19 mouse cellular contexts compared by ENCODE assay signal in the genomic region with DNA sequence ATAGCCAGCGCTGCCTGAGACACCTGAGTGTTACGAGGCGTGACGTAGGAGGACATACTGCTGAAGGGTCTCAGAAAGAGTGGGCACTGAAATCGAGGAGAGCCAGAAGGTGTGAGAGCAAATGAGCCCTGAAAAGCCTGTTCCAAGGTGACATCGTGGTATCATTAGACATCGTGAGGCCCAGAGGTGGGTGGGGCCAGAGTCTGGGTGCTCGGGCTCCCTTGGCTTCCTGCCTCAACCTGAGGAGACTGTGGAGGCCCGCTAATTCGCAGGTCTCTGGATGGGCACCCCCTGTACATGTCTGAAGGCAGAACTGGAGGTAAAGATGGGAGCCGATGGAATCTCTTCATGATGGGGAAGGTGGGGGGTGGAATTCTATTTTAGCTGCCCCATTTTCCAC. TPM values are rescaled to one million over a fixed set of nuclear protein-coding genes. Genes with fewer than 3 reads are reported as not detected.
DNase-seq lines count a peak whose midpoint lies in the region; ATAC-seq and TF ChIP-seq lines count a peak whose summit lies in the region.
"Had no signal": no experiment of that assay in that cellular context is flagged by ENCODE, and none has a peak within 500 bp of the region (broad histone marks: within the 10 kb centered on the region; RNA-seq: fewer than 3 reads in every experiment).

No protein-coding gene starts in this region.

- TF ChIP-seq POLR2A in heart, adult 2 months (IDR thresholded peaks at IDR 0.05; ENCODE audit: insufficient read depth, low read depth, low read length) = no peak
- TF ChIP-seq POLR2A in testis, adult 2 months (IDR thresholded peaks at IDR 0.05; ENCODE audit: control insufficient read depth, low read depth, low read length) = no peak

- TF ChIP-seq EP300 in heart, adult 2 months (IDR thresholded peaks at IDR 0.05; ENCODE audit: insufficient read depth, low read depth, low read length) = no peak

- no peaks in the 10 kb centered on the region for H3K79me2 ChIP-seq in heart, adult 2 months (replicated peaks; ENCODE audit: control insufficient read depth, insufficient read depth, low read length)

- 85% methylated on average over 11 of the region's 11 CpGs for WGBS in heart, embryonic 11.5 days (ENCODE audit: insufficient replicate concordance)
- 78% methylated on average over 11 of the region's 11 CpGs for WGBS in heart, adult 2 months

- no peaks in the 10 kb centered on the region for H3K36me3 ChIP-seq in heart, embryonic 11.5 days (ENCODE audit: control insufficient read depth, insufficient read depth, low read length)
- H3K36me3 ChIP-seq in heart, adult 2 months (ENCODE audit: control insufficient read depth, insufficient read depth, low read length) = no peaks in the 10 kb centered on the region
- H3K36me3 ChIP-seq in testis, adult 2 months (ENCODE audit: control insufficient read depth, insufficient read depth, low read length) = no peaks in the 10 kb centered on the region
- H3K36me3 ChIP-seq: embryonic facial prominence, embryonic 12.5 days; forebrain, embryonic 12.5 days; heart, embryonic 10.5 days; hindbrain, embryonic 10.5 days had no signal

- ATAC-seq in heart, embryonic 11.5 days (replicated peaks; ENCODE audit: insufficient number of reproducible peaks, low FRiP score, low TSS enrichment) = no peak
- ATAC-seq in inflammation-experienced regulatory T-cells, adult 6 months = peak; percentile 22
- ATAC-seq: forebrain, postnatal 0 days had no signal

- H3K9ac ChIP-seq in heart, embryonic 11.5 days (ENCODE audit: low read depth, low read length) = 0 out of 2 replicates have a peak overlapping the region, but pooled peaks have one; percentile 28
- no peak overlapping the region for H3K9ac ChIP-seq in heart, adult 2 months (ENCODE audit: low read depth, low read length)
- H3K9ac ChIP-seq: embryonic facial prominence, embryonic 12.5 days; forebrain, embryonic 12.5 days; forebrain, postnatal 0 days; hindbrain, embryonic 14.5 days had no signal

- H3K4me1 ChIP-seq in heart, embryonic 11.5 days (ENCODE audit: control insufficient read depth, insufficient read depth, low read length) = 0 out of 2 replicates have a peak, but pooled peaks cover 3% of the 10 kb centered on the region
- H3K4me1 ChIP-seq in heart, adult 2 months (ENCODE audit: control insufficient read depth, insufficient read depth, low read length) = no peaks in the 10 kb centered on the region
- H3K4me1 ChIP-seq in testis, adult 2 months (ENCODE audit: control insufficient read depth, insufficient read depth, low read length) = peaks cover 2% of the 10 kb centered on the region; the same call in 1 of the 2 replicates
- H3K4me1 ChIP-seq: embryonic facial prominence, embryonic 12.5 days had no signal

- H3K27ac ChIP-seq in heart, embryonic 11.5 days (ENCODE audit: low read depth, low read length) = no peak overlapping the region
- H3K27ac ChIP-seq in heart, adult 2 months = no peak overlapping the region
- H3K27ac ChIP-seq in testis, adult 2 months (ENCODE audit: control insufficient read depth, insufficient read depth, low read depth, low read length) = no peak overlapping the region
- H3K27ac ChIP-seq: embryonic facial prominence, embryonic 12.5 days; forebrain, embryonic 12.5 days; gastrocnemius, adult 2 months; heart, embryonic 10.5 days; hindbrain, embryonic 10.5 days; hindbrain, embryonic 14.5 days had no signal

- TF ChIP-seq CTCF in heart, adult 2 months (IDR thresholded peaks at IDR 0.05) = no peak
- no peak for TF ChIP-seq CTCF in testis, adult 2 months (IDR thresholded peaks at IDR 0.05; ENCODE audit: control insufficient read depth, insufficient read depth, insufficient replicate concordance, low read depth, low read length)

- H3K4me2 ChIP-seq in heart, embryonic 11.5 days = no peak overlapping the region
- H3K4me2 ChIP-seq: embryonic facial prominence, embryonic 12.5 days; forebrain, embryonic 12.5 days; hindbrain, embryonic 14.5 days had no signal

- intact Hi-C loops in heart, adult 2 months (cut with DNase I) = loop anchor here (5.0 kb wide), 1 partner anchor 123 kb away; no protein-coding TSS in a partner anchor

- no peak overlapping the region for H3K4me3 ChIP-seq in heart, embryonic 11.5 days (ENCODE audit: low read depth, low read length)
- no peak overlapping the region for H3K4me3 ChIP-seq in heart, adult 2 months
- H3K4me3 ChIP-seq in testis, adult 2 months (ENCODE audit: control insufficient read depth, low read depth, low read length) = peak overlapping the region; percentile 58
- H3K4me3 ChIP-seq: embryonic facial prominence, embryonic 12.5 days; forebrain, embryonic 12.5 days; gastrocnemius, adult 2 months; heart, embryonic 10.5 days; hindbrain, embryonic 10.5 days had no signal

- H3K27me3 ChIP-seq in heart, embryonic 11.5 days (ENCODE audit: control insufficient read depth, insufficient read depth, low read length) = peaks cover 5% of the 10 kb centered on the region; the same call in 1 of the 2 replicates
- no peaks in the 10 kb centered on the region for H3K27me3 ChIP-seq in heart, adult 2 months (ENCODE audit: control insufficient read depth, insufficient read depth, low read length)
- no peaks in the 10 kb centered on the region for H3K27me3 ChIP-seq in testis, adult 2 months (ENCODE audit: control insufficient read depth, insufficient read depth, low read length)
- H3K27me3 ChIP-seq: embryonic facial prominence, embryonic 12.5 days; forebrain, embryonic 12.5 days had no signal

- H3K9me3 ChIP-seq in heart, embryonic 11.5 days (replicated peaks; ENCODE audit: control insufficient read depth, low read length) = no peaks in the 10 kb centered on the region
- H3K9me3 ChIP-seq: embryonic facial prominence, embryonic 12.5 days; forebrain, embryonic 12.5 days; G1E; heart, embryonic 10.5 days had no signal

- DNase-seq in heart, adult 2 months = no peak
- no peak for DNase-seq in testis, postnatal 14 days (ENCODE audit: low spot score)
- DNase-seq in frontal cortex, postnatal 36 days (ENCODE audit: low spot score in 2 of 2) = no peak
- DNase-seq: adrenal gland, postnatal 14 days; cerebellum, adult 11-12 months; cerebellum, adult 9-10 months; cerebellum, postnatal 25 days; forebrain, postnatal 0 days; gastrocnemius, adult 2 months; gastrocnemius, postnatal 25 days had no signal

RNA-seq across cellular contexts. Expression of a gene that starts 13.2 kb away (rescaled TPM):
- 1.1 and 1.6 TPM in 2 replicates for polyA plus RNA-seq in heart, embryonic 11.5 days (2014; fragmentation: Nextera tagmentation; extraction: Ambion mirVana)
- 1 to 10 TPM; 3.2 to 3.8 TPM for total RNA-seq in heart, adult 2 months (2021)
- polyA plus RNA-seq in heart, adult 2 months (2012; rRNA removed) = 1.8 and 1.9 TPM in 2 replicates
- polyA plus RNA-seq in testis, adult 2 months (2012; rRNA removed) = 0.08 and 0.14 TPM in 2 replicates
- polyA plus RNA-seq in inflammation-experienced regulatory T-cells, adult 6 months (2017; shearing (Covaris generic)) = 100 to 1,000 TPM in 2 of 3 experiments, 10 to 100 TPM in 1; 77.8 to 111 (median 105) TPM

Comparison
In these comparisons a context has a peak if more than half of its experiments do, and no peak if none do; other contexts are left out.
1. RNA of a gene that starts 13.2 kb away (polyA plus RNA-seq): 77.8 to 111 TPM in inflammation-experienced regulatory T-cells, adult 6 months; 1.8 to 1.9 TPM in heart, adult 2 months, 1.1 to 1.6 TPM in heart, embryonic 11.5 days and 0.08 to 0.14 TPM in testis, adult 2 months; every median in the first group is over 10 times any median in the second.